Comparison of ENCODE assay signal across 12 mouse cellular contexts in genomic region chr11:85885665-85886428, GRCm38 (mm10). TPM values are rescaled to one million over a fixed set of nuclear protein-coding genes. Genes with fewer than 3 reads are reported as not detected.
DNase-seq lines count a peak whose midpoint lies in the region; ATAC-seq lines count a peak whose summit lies in the region.
"Had no signal": no experiment of that assay in that cellular context is flagged by ENCODE, and none has a peak within 500 bp of the region (broad histone marks: within the 10 kb centered on the region; RNA-seq: fewer than 3 reads in every experiment).

Tbx4 (plus strand) TSS chr11:85886422.

- H3K9ac ChIP-seq in liver, embryonic 11.5 days (ENCODE audit: low read depth, low read length), result peak within 1 kb of the TSS; percentile 2; the same call in 1 of the 2 replicates

- no peak within 1 kb of the TSS for H3K27ac ChIP-seq in liver, embryonic 11.5 days (ENCODE audit: low read depth, low read length)

- H3K9me3 ChIP-seq in liver, embryonic 11.5 days (ENCODE audit: control insufficient read depth, low read length), result no peaks in the 10 kb centered on the region

- 18% methylated on average over 26 of the region's 28 CpGs for WGBS in liver, embryonic 11.5 days

- no peak; the same call in 1 of the 2 replicates for ATAC-seq in liver, embryonic 11.5 days (replicated peaks; ENCODE audit: low FRiP score)
- ATAC-seq: intestine, postnatal 0 days; Patski had no signal

- DNase-seq in embryo, embryonic 10 days (ENCODE audit: low spot score), result peak; percentile 24
- DNase-seq in embryo, embryonic 11 days, result no peak
- DNase-seq in liver, embryonic 11.5 days (ENCODE audit: low spot score), result no peak
- DNase-seq in liver, result no peak
- DNase-seq in gastrocnemius, postnatal 10 days, result peak; percentile 57
- peak; percentile 88 for DNase-seq in lung, postnatal 10 days
- DNase-seq in layer of hippocampus, adult 8-10 months (ENCODE audit: low spot score in 2 of 2), result no peak
- no peak for DNase-seq in cerebellum, adult 9-11 months
- DNase-seq: layer of hippocampus, postnatal 36 days had no signal

- H3K4me1 ChIP-seq in liver, embryonic 11.5 days (replicated peaks; ENCODE audit: control insufficient read depth, insufficient read depth, low read length), result peaks cover 13% of the 10 kb centered on the region

- H3K27me3 ChIP-seq in liver, embryonic 11.5 days (replicated peaks; ENCODE audit: control insufficient read depth, insufficient read depth, low read length), result peaks cover 94% of the 10 kb centered on the region

- H3K36me3 ChIP-seq in liver, embryonic 11.5 days (ENCODE audit: control insufficient read depth, insufficient read depth, low read length), result no peaks in the 10 kb centered on the region

- H3K4me3 ChIP-seq in liver, embryonic 11.5 days (ENCODE audit: low read depth, low read length), result peak within 1 kb of the TSS; percentile 14; the same call in 1 of the 2 replicates

- no peak within 1 kb of the TSS for H3K4me2 ChIP-seq in liver, embryonic 11.5 days

RNA-seq across cellular contexts. Expression of gene Tbx4, which starts in this region (rescaled TPM):
- 0.79 and 0.86 TPM in 2 replicates for polyA plus RNA-seq in liver, embryonic 11.5 days (2014; fragmentation: Nextera tagmentation; extraction: Ambion mirVana)
- 1 to 10 TPM; 3.0 to 4.4 TPM for total RNA-seq in gastrocnemius, postnatal 10 days (2021)
- under 1 TPM; 0.11 to 0.17 (median 0.14) TPM for total RNA-seq in layer of hippocampus, adult 8-10 months (2022)
- total RNA-seq: granulocyte monocyte progenitor cell, adult 5-6 weeks had no signal
- polyA plus RNA-seq: intestine, postnatal 0 days; Patski had no signal

Comparison
In these comparisons a context has a peak if more than half of its experiments do, and no peak if none do; other contexts are left out.
1. DNase-seq: peak in embryo, embryonic 10 days (single experiment), gastrocnemius, postnatal 10 days (single experiment) and lung, postnatal 10 days (single experiment); none in embryo, embryonic 11 days (single experiment), liver, embryonic 11.5 days (single experiment), liver (single experiment), layer of hippocampus, adult 8-10 months (0 of 2) and cerebellum, adult 9-11 months (single experiment).